Mouse (Mus musculus) cerebellum, adult 2 months (tissue): ENCODE measurements around the gene Olfr524. TPM values are rescaled to one million over a fixed set of nuclear protein-coding genes. Genes with fewer than 3 reads are reported as not detected.

ENCODE experiments used
- DNase-seq, 2 experiments: peaks; one replicate each; pipeline ENCODE4 v3.0.0; 2021
- H3K27ac ChIP-seq: fragments of 200-500 bp; 2 replicates; pipeline ENCODE4 v1.5.1; 2012; ENCODE audit warnings: low read length, control low read depth, inconsistent platforms; ENCODE audit not compliant: insufficient read depth
- H3K27me3 ChIP-seq: fragments of 200-500 bp; 2 replicates; pipeline ENCODE4 v1.6.1; 2012; ENCODE audit warnings: inconsistent platforms, mild to moderate bottlenecking, low read length, moderate library complexity; ENCODE audit not compliant: control insufficient read depth, insufficient read depth
- H3K4me1 ChIP-seq: fragments of 200-500 bp; 2 replicates; pipeline ENCODE4 v1.6.1; 2011; ENCODE audit warnings: low read length; ENCODE audit not compliant: control insufficient read depth, insufficient read depth
- H3K4me3 ChIP-seq: fragments of 200-500 bp; replicated peaks from 2 replicates; pipeline ENCODE3; 2011; ENCODE audit warnings: mild to moderate bottlenecking, low read depth, low read length, control low read depth; ENCODE audit not compliant: insufficient read depth
- CTCF ChIP-seq: fragments of 200-500 bp; IDR thresholded peaks from 2 replicates; pipeline ENCODE4 v1.5.1; 2011; ENCODE audit warnings: low read depth, mild to moderate bottlenecking, control low read depth, low read length, moderate library complexity, borderline replicate concordance; ENCODE audit not compliant: insufficient read depth
- POLR2A ChIP-seq: fragments of 200-500 bp; IDR thresholded peaks from 2 replicates; pipeline ENCODE4 v1.6.1; 2011; ENCODE audit warnings: low read length, control low read depth, borderline replicate concordance; ENCODE audit not compliant: insufficient read depth
- WGBS: fragments of 180-500 bp; shearing (Covaris S2); methylation state at CpG from one replicate; pipeline ENCODE4 v1.1.7; 2018; 5-methylcytosine and 5-hydroxymethylcytosine counted together
- polyA plus RNA-seq: library from polyadenylated mRNA; depleted of rRNA; stranded (reverse); fragments of >200 nt; gene quantifications from 2 replicates; pipeline ENCODE4 v1.2.3, GENCODE M21; 2012

Olfr524 gene
- polyA plus RNA-seq, 1 experiment = not detected

GRCm38 (mm10) chr7:140184206-140184605 lies 21.6 kb downstream of the Olfr524 start:
- DNase-seq = no peak
- Histone ChIP-seq H3K27ac (no peak overlapping the region), H3K4me1 (no peaks in the 10 kb centered on the region), H3K27me3 (no peaks in the 10 kb centered on the region), H3K4me3 (no peak overlapping the region)
- WGBS = 88% methylated on average over 4 of the region's 4 CpGs
- TF ChIP-seq POLR2A (no peak), CTCF (no peak)

GRCm38 (mm10) chr7:140180692-140181091 lies 25.1 kb downstream of the Olfr524 start:
- Histone ChIP-seq H3K27ac (no peak overlapping the region), H3K27me3 (no peaks in the 10 kb centered on the region), H3K4me3 (no peak overlapping the region), H3K4me1 (no peaks in the 10 kb centered on the region)
- WGBS = 76% methylated on average over 2 of the region's 2 CpGs
- DNase-seq = no peak
- TF ChIP-seq CTCF (no peak), POLR2A (no peak)

- 64% methylated on average over 2 of the region's 2 CpGs for WGBS
- TF ChIP-seq CTCF (no peak), POLR2A (no peak)
- Histone ChIP-seq H3K4me3 (no peak overlapping the region), H3K27ac (no peak overlapping the region), H3K4me1 (no peaks in the 10 kb centered on the region; the same call in 1 of the 2 replicates), H3K27me3 (no peaks in the 10 kb centered on the region)
- no peak for DNase-seq
Observed at GRCm38 (mm10) chr7:140179176-140179575, 26.6 kb downstream of the Olfr524 start.

GRCm38 (mm10) chr7:140172936-140173335 lies 32.8 kb downstream of the Olfr524 start, which contains the start of gene Olfr523:
Olfr523 (plus strand) TSS chr7:140173217.
- WGBS = 5% methylated on average over 1 of the region's 1 CpGs
- DNase-seq = peak; percentile 60 to 69
- no peak; the same call in 1 of the 2 replicates for TF ChIP-seq CTCF
- no peak for TF ChIP-seq POLR2A
- H3K27ac ChIP-seq = no peak within 1 kb of the TSS
- H3K4me3 ChIP-seq = no peak within 1 kb of the TSS
- no peaks in the 10 kb centered on the region for H3K27me3 ChIP-seq
- H3K4me1 ChIP-seq = peaks cover 16% of the 10 kb centered on the region

- WGBS = 91% methylated on average over 3 of the region's 3 CpGs
- Histone ChIP-seq H3K4me1 (peaks cover 16% of the 10 kb centered on the region), H3K4me3 (no peak overlapping the region), H3K27me3 (no peaks in the 10 kb centered on the region), H3K27ac (no peak overlapping the region)
- DNase-seq = no peak
- TF ChIP-seq CTCF (no peak), POLR2A (no peak)
Observed at GRCm38 (mm10) chr7:140170863-140171262, 34.9 kb downstream of the Olfr524 start.

GRCm38 (mm10) chr7:140169386-140169785 lies 36.4 kb downstream of the Olfr524 start:
- Histone ChIP-seq H3K4me3 (no peak overlapping the region), H3K27me3 (no peaks in the 10 kb centered on the region), H3K27ac (no peak overlapping the region), H3K4me1 (peaks cover 16% of the 10 kb centered on the region)
- no peak for DNase-seq
- TF ChIP-seq POLR2A (no peak), CTCF (no peak)
- 74% methylated on average over 4 of the region's 4 CpGs for WGBS

GRCm38 (mm10) chr7:140167950-140168349 lies 37.8 kb downstream of the Olfr524 start:
- Histone ChIP-seq H3K27ac (no peak overlapping the region), H3K4me3 (no peak overlapping the region), H3K27me3 (no peaks in the 10 kb centered on the region), H3K4me1 (peaks cover 4% of the 10 kb centered on the region)
- WGBS = 73% methylated on average over 1 of the region's 1 CpGs
- DNase-seq = no peak
- TF ChIP-seq POLR2A (no peak), CTCF (no peak)

- TF ChIP-seq CTCF = no peak
- TF ChIP-seq POLR2A = no peak
- no peak within 1 kb of the TSS for H3K27ac ChIP-seq
- H3K27me3 ChIP-seq = no peaks in the 10 kb centered on the region
- 52% methylated on average over 7 of the region's 7 CpGs for whole genome bisulfite sequencing
- no peak for DNase-seq
- H3K4me1 ChIP-seq = no peaks in the 10 kb centered on the region; the same call in 1 of the 2 replicates
- no peak within 1 kb of the TSS for H3K4me3 ChIP-seq
Observed at GRCm38 (mm10) chr7:140164664-140165063, 41.1 kb downstream of the Olfr524 start, which contains the start of gene Olfr522. Olfr522 (minus strand) TSS chr7:140164764.
